Mouse (Mus musculus): ENCODE measurements around the gene Gm8082.
"Not testable (repeated sequence)": the region's sequence is repeated elsewhere in the genome, so short reads cannot be mapped to it uniquely, and the experiment has no call there.

Gm8082 gene

DNA sequence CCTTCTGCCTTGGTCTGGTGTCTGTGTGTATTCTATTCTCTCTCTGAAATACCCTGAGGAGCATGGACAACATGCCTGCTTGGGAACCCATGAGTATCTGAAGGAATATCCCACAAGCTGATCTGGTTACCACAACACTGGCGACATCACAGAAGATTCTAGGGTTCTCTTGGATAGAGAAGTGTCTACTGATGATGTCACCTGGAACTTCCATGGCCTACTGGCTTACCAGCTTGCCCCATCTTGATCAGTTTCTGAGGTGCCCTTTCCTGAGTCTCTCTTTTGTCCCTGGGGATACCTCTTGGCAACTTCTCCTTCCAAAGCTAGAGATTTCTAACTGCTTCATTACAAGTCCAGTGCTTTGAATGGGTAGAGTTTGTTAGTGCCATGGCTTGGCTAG, at the start of gene Gm8082:
Gene Gm8082 (minus strand): TSS at position 101 of the 400 bp plus-strand sequence.
- not testable (repeated sequence) for DNase-seq

DNA sequence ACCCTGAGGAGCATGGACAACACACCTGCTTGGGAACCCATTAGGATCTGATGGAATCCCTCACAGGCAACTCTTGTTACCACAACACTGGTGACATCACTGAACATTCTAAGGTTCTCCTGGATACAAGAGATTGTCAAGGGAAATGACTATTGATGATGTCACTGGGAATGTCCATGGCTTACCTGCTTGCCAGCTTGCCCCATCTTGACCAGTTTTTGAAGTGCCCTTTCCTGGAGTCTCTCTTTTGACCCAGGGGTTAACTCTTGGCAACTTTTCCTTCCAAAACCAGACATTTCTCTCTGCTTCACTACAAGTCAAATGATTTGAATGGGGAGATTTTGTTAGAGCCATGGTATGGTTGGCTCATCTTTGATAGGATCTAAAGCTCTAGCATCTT, 22.1 kb upstream of the Gm8082 start, which contains the start of gene Gm10376:
Gene Gm10376 (minus strand): TSS at position 101 of the 400 bp plus-strand sequence.
- DNase-seq: not testable (repeated sequence)

Measured in thymus, postnatal 36 days (tissue).